Mouse (Mus musculus) cerebellum, adult 2 months (tissue): ENCODE results near the gene Snrnp48.

Source experiments
- CTCF ChIP-seq: fragments of 200-500 bp; IDR thresholded peaks from 2 replicates; pipeline ENCODE4 v1.5.1; 2011; ENCODE audit warnings: low read depth, mild to moderate bottlenecking, control low read depth, low read length, moderate library complexity, borderline replicate concordance; ENCODE audit not compliant: insufficient read depth
- POLR2A ChIP-seq: fragments of 200-500 bp; IDR thresholded peaks from 2 replicates; pipeline ENCODE4 v1.6.1; 2011; ENCODE audit warnings: low read length, control low read depth, borderline replicate concordance; ENCODE audit not compliant: insufficient read depth

GRCm38 (mm10) chr13:38248151-38248550, 43.4 kb downstream of the Snrnp48 start:
- TF ChIP-seq CTCF (no peak), POLR2A (no peak)
